7 mouse cellular contexts compared by ENCODE assay signal in the genomic region with DNA sequence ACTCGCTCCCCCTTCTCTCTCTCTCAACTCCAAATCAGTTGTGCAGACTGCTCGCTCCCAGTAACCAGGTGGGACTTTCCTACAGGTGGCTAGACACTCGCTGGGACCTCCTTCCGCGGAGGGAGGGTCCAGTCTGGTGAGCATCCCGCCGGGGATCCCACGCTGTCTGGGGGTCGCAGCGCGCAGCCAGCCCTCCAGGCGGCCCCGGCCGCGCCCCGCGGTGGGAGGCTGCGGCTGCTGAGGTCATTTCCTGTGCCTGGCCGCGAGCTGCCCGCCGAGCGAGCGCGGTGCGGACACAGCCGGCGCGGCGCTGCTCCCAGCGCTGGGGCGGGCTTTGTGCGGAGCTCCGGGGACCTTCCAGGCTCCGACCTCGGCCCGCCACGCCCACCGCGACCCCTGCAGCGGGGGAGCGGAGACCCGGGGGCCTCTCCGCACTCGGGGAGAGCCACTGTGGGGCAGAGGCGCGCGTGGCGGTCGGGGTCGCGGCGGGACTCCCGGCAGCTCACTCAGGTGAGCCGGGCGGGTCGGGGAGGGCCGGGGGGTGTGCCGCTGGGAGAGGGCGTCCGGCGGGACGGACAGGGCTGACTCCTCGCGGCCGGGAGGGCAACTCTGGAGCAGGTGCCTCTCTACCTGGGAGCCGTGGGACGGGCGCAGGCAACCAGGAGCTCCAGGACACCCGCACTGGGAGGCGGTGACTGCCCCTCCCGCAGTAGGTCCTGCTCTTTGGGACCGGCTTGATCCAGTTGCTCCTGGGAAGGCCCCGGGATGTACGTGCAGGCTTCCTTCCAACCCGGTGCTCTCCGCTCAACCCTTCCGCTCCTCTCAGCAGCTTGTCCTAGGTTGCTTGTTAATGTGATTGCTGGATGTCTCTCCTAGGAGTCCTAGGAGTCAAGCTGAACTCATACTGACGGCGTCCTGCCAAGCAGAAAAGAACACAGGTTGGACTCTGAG. TPM values are rescaled to one million over a fixed set of nuclear protein-coding genes. Genes with fewer than 3 reads are reported as not detected.
A peak's percentile ranks its signal among the peaks of the same experiment; 100 is the strongest.
DNase-seq lines count a peak whose midpoint lies in the region; ATAC-seq lines count a peak whose summit lies in the region.

A gene (plus strand): TSS at position 253 of the 951 bp plus-strand sequence.

- H3K4me1 ChIP-seq in brown adipose tissue, adult 24 weeks (ENCODE audit: control insufficient read depth, insufficient read depth, insufficient read length, low read length), result no peaks in the 10 kb centered on the region
- H3K4me1 ChIP-seq in forebrain, embryonic 14.5 days (ENCODE audit: control insufficient read depth, insufficient read depth, low read length), result no peaks in the 10 kb centered on the region
- 0 out of 2 replicates have a peak, but pooled peaks cover 2% of the 10 kb centered on the region for H3K4me1 ChIP-seq in hindbrain, embryonic 11.5 days (replicated peaks; ENCODE audit: control insufficient read depth, insufficient read depth, low read length)
- H3K4me1 ChIP-seq in megakaryocyte, embryonic 14.5 days, result peaks cover 18% of the 10 kb centered on the region

- no peaks in the 10 kb centered on the region for H3K9me3 ChIP-seq in forebrain, embryonic 14.5 days (replicated peaks; ENCODE audit: control insufficient read depth, low read length)
- H3K9me3 ChIP-seq in hindbrain, embryonic 11.5 days (ENCODE audit: control insufficient read depth, low read length), result no peaks in the 10 kb centered on the region
- H3K9me3 ChIP-seq in megakaryocyte, embryonic 14.5 days, result 0 out of 2 replicates have a peak, but pooled peaks cover 2% of the 10 kb centered on the region

- peak within 1 kb of the TSS; percentile 79 for H3K9ac ChIP-seq in forebrain, embryonic 14.5 days (ENCODE audit: low read length)
- peak within 1 kb of the TSS; percentile 94 for H3K9ac ChIP-seq in hindbrain, embryonic 11.5 days (ENCODE audit: low read depth, low read length)

- no peaks in the 10 kb centered on the region for H3K36me3 ChIP-seq in forebrain, embryonic 14.5 days (ENCODE audit: control insufficient read depth, insufficient read depth, low read length)
- no peaks in the 10 kb centered on the region for H3K36me3 ChIP-seq in hindbrain, embryonic 11.5 days (ENCODE audit: control insufficient read depth, insufficient read depth, low read length)
- H3K36me3 ChIP-seq in megakaryocyte, embryonic 14.5 days (replicated peaks; ENCODE audit: low read length), result no peaks in the 10 kb centered on the region

- no peak within 1 kb of the TSS for H3K27ac ChIP-seq in brown adipose tissue, adult 24 weeks (replicated peaks; ENCODE audit: low read depth, low read length)
- H3K27ac ChIP-seq in forebrain, embryonic 14.5 days (ENCODE audit: low read depth, low read length), result no peak within 1 kb of the TSS
- H3K27ac ChIP-seq in hindbrain, embryonic 11.5 days (ENCODE audit: low read depth, low read length), result peak within 1 kb of the TSS; percentile 43; the same call in 1 of the 2 replicates

- peak within 1 kb of the TSS; percentile 90 for H3K4me2 ChIP-seq in forebrain, embryonic 14.5 days (ENCODE audit: low read length)
- H3K4me2 ChIP-seq in hindbrain, embryonic 11.5 days (replicated peaks; ENCODE audit: low read depth, low read length), result peak within 1 kb of the TSS; percentile 96

- H3K4me3 ChIP-seq in brown adipose tissue, adult 24 weeks (ENCODE audit: insufficient read depth, low read depth, low read length), result peak within 1 kb of the TSS; percentile 89
- peak within 1 kb of the TSS; percentile 62 for H3K4me3 ChIP-seq in forebrain, embryonic 14.5 days (ENCODE audit: low read depth, low read length)
- H3K4me3 ChIP-seq in hindbrain, embryonic 11.5 days (ENCODE audit: low read depth, low read length), result peak within 1 kb of the TSS; percentile 84
- H3K4me3 ChIP-seq in megakaryocyte, embryonic 14.5 days (replicated peaks), result peak within 1 kb of the TSS; percentile 91

- WGBS in forebrain, embryonic 14.5 days, result under 1% methylated on average over 57 of the region's 80 CpGs
- under 1% methylated on average over 65 of the region's 80 CpGs for WGBS in hindbrain, embryonic 11.5 days

- H3K27me3 ChIP-seq in forebrain, embryonic 14.5 days (replicated peaks; ENCODE audit: control insufficient read depth, insufficient read depth, low read length), result no peaks in the 10 kb centered on the region
- H3K27me3 ChIP-seq in hindbrain, embryonic 11.5 days (ENCODE audit: control insufficient read depth, insufficient read depth, low read length), result no peaks in the 10 kb centered on the region
- peaks cover 70% of the 10 kb centered on the region for H3K27me3 ChIP-seq in megakaryocyte, embryonic 14.5 days (replicated peaks)

- DNase-seq in NIH3T3 (ENCODE audit: low read depth), result peak; percentile 24
- DNase-seq in forebrain, embryonic 14.5 days (ENCODE audit: low spot score), result peak; percentile 67
- DNase-seq in hindbrain, embryonic 11.5 days (ENCODE audit: low spot score), result peak; percentile 85
- peak; percentile 15 to 21 for DNase-seq in layer of hippocampus, postnatal 25 days (ENCODE audit: extremely low spot score in 1 of 2, low spot score in 1 of 2)
- DNase-seq in right cerebral cortex, postnatal 4 days, result peak; percentile 44

- ATAC-seq in forebrain, embryonic 14.5 days, result peak; percentile 93
- ATAC-seq in hindbrain, embryonic 11.5 days (ENCODE audit: low FRiP score), result peak; percentile 95

RNA-seq across cellular contexts. Expression of the gene that starts here (rescaled TPM):
- polyA plus RNA-seq in brown adipose tissue, adult 24 weeks (2012; ENCODE audit: insufficient read depth, insufficient read length, missing spikeins), result not detected in 2 replicates
- 0.95 and 1.3 TPM in 2 replicates for polyA plus RNA-seq in forebrain, embryonic 14.5 days (2014; fragmentation: Nextera tagmentation; extraction: Ambion mirVana)
- polyA plus RNA-seq in hindbrain, embryonic 11.5 days (2014; fragmentation: Nextera tagmentation; extraction: Ambion mirVana), result 4.3 and 4.7 TPM in 2 replicates
- total RNA-seq in layer of hippocampus, postnatal 25 days (2021), result 10 to 100 TPM; 21.5 to 21.6 TPM
- 0.02 TPM in 1 of 2 replicates, not detected in the other for polyA plus RNA-seq in megakaryocyte, embryonic 14.5 days (2012; ENCODE audit: insufficient read depth, low replicate concordance)

Comparison
In these comparisons a context has a peak if more than half of its experiments do, and no peak if none do; other contexts are left out.
1. DNase-seq: peak in every context shown above with its lines; median percentile 85 in hindbrain, embryonic 11.5 days; 67 in forebrain, embryonic 14.5 days; 44 in right cerebral cortex, postnatal 4 days; 24 in NIH3T3; 18 in layer of hippocampus, postnatal 25 days.